Mouse (Mus musculus) forebrain, embryonic 13.5 days (tissue): ENCODE measurements around the gene Pilra. TPM values are rescaled to one million over a fixed set of nuclear protein-coding genes. Genes with fewer than 3 reads are reported as not detected.

Source experiments
- ATAC-seq: fragments of 200-750 bp; cut with Nextera tagmentation; 2 replicates; pipeline ENCODE4 v1.8.0; 2017
- H3K27ac ChIP-seq: fragments of 300-500 bp; sonication (generic); 2 replicates; pipeline ENCODE4 v1.5.1; 2015; ENCODE audit warnings: inconsistent platforms, mild to moderate bottlenecking, moderate library complexity
- H3K27me3 ChIP-seq: fragments of 300-500 bp; sonication (generic); 2 replicates; pipeline ENCODE4 v1.6.1; 2015; ENCODE audit warnings: mild to moderate bottlenecking, inconsistent platforms
- H3K36me3 ChIP-seq: fragments of 300-500 bp; sonication (generic); 2 replicates; pipeline ENCODE4 v1.6.1; 2015; ENCODE audit warnings: mild to moderate bottlenecking, inconsistent platforms; ENCODE audit not compliant: poor library complexity, severe bottlenecking
- H3K4me1 ChIP-seq: fragments of 300-500 bp; sonication (generic); 2 replicates; pipeline ENCODE4 v1.6.1; 2015; ENCODE audit warnings: inconsistent platforms
- H3K4me2 ChIP-seq: fragments of 300-500 bp; sonication (generic); 2 replicates; pipeline ENCODE4 v1.6.1; 2015; ENCODE audit warnings: inconsistent platforms, mild to moderate bottlenecking, moderate library complexity
- H3K4me3 ChIP-seq: fragments of 300-500 bp; sonication (generic); 2 replicates; pipeline ENCODE4 v1.5.1; 2015; ENCODE audit warnings: mild to moderate bottlenecking, inconsistent platforms
- H3K9ac ChIP-seq: fragments of 300-500 bp; sonication (generic); 2 replicates; pipeline ENCODE4 v1.6.1; 2015; ENCODE audit warnings: mild to moderate bottlenecking, inconsistent platforms
- H3K9me3 ChIP-seq: fragments of 300-500 bp; sonication (generic); replicated peaks from 2 replicates; pipeline ENCODE4 v1.6.1; 2016; ENCODE audit warnings: inconsistent platforms
- WGBS: fragments of 180-500 bp; shearing (Covaris S2); methylation state at CpG from one replicate; pipeline ENCODE4 v1.1.7; 2015; 5-methylcytosine and 5-hydroxymethylcytosine counted together
- polyA plus RNA-seq: library from polyadenylated mRNA; unstranded; fragments of >200 nt; fragmentation: Nextera tagmentation; extraction: Ambion mirVana; gene quantifications from 2 replicates; pipeline ENCODE4 v1.2.1, GENCODE M21; 2015

Pilra gene
- polyA plus RNA-seq, 1 experiment from 2014 or later = 1.3 TPM

DNA sequence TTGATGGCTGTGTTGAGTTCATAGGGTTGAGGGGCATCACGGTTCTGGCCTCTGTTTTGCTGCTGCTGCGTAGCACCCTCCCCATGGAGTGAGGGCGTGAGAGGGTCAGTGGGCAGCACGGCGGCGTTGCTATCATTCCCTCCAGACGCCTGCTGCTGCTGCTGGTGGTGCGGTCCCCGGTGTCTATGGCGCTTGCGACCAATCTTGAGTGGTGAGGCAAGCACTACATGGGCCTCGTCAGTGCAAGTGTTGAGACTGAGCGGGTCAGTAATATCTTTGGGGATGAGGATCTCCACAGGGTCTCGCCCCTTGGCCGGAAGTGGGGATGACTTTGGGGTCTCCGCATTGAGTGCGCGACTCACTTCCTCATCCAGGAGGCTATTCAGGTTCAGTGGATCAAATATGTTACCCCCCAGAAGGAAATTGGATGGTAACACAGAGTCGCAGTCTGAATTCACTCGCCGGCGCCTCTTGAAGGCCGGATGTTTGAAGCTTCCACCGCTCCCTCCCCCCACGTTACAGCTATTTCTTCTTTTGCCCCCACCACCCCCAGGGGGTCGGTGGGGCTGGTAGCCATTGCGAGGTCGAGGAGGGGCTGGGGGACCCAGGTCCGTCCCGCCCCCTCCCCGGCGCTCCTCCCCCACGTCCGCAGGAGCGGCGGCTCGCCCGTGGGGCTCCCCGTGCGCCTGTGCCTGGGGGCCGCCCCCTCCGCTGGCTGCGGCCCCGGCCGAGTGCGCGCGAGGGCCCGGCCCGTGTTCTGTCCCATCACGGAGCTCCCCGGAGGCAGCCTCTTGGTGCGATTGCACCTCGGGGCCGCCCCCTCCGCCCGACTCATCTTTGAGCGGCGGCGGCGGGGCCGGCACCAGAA is 50.7 kb downstream of the Pilra start:
- Histone ChIP-seq H3K9me3 (no peaks in the 10 kb centered on the region), H3K36me3 (peaks cover 44% of the 10 kb centered on the region), H3K27me3 (peaks cover 4% of the 10 kb centered on the region), H3K27ac (peak overlapping the region; percentile 98), H3K4me2 (peak overlapping the region; percentile 95), H3K4me1 (peaks cover 45% of the 10 kb centered on the region), H3K4me3 (peak overlapping the region; percentile 85), H3K9ac (peak overlapping the region; percentile 98)
- 5% methylated on average over 57 of the region's 62 CpGs for WGBS
- ATAC-seq = peak; percentile 19

DNA sequence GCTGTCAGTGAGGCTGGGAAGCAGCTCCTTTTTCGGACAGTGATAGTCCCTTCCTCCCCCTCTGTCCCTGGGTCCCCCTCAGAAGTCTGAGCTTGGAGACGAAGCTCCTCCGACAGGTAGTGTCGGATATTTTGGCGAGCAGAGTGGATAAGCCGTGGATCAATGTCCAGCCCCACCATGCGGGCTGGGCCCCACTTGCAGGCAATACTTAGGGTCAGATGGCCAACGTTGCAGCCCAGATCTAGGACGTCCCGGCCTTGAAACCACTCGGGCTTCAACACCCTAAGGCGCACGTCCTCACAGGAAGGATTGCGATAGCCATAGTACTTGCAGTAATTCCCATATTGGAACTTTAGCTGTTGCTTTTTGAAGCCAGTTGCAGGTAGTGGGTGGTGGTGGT is 51.5 kb downstream of the Pilra start:
- Histone ChIP-seq H3K4me3 (peak overlapping the region; percentile 85), H3K27ac (peak overlapping the region; percentile 98; the same call in 1 of the 2 replicates), H3K9me3 (no peaks in the 10 kb centered on the region), H3K4me2 (peak overlapping the region; percentile 95), H3K4me1 (peaks cover 53% of the 10 kb centered on the region), H3K9ac (peak overlapping the region; percentile 98), H3K27me3 (peaks cover 4% of the 10 kb centered on the region), H3K36me3 (peaks cover 48% of the 10 kb centered on the region)
- ATAC-seq = no peak
- 82% methylated on average over 14 of the region's 14 CpGs for WGBS

DNA sequence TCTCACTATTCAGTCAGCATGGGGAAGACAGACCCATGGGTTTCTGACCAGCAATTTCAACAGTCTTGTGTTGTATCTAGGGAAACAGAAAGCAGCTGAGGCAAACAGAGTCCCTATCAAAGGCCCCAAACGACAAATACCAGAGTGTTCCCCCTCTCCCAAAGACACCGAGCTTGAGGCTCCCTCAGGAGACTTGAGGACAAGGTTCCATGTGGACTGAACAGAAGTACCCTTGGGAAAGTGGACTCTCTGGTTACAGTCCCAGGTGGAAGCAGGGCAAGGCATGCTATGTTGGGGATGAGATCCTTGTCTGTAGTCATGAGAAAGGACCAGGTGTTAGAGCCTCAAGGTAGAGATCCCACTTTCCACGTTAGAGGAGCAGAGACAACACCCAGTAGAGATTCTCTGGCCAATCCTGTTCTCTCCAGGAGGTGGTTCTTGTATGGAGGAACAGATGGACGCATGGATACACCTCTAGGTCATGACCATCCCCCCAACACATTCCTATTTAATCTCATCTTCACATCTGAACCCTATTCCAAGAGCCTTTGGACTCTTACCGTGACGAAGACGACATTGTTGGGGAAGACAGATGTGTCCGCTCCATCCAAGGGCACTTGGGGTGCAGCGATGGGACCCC is 52.1 kb downstream of the Pilra start:
- Histone ChIP-seq H3K9me3 (no peaks in the 10 kb centered on the region), H3K4me2 (peak overlapping the region; percentile 95), H3K4me3 (peak overlapping the region; percentile 85), H3K9ac (peak overlapping the region; percentile 98), H3K36me3 (peaks cover 48% of the 10 kb centered on the region), H3K4me1 (peaks cover 56% of the 10 kb centered on the region), H3K27ac (no peak overlapping the region), H3K27me3 (peaks cover 4% of the 10 kb centered on the region; the same call in 1 of the 2 replicates)
- no peak for ATAC-seq
- 80% methylated on average over 9 of the region's 9 CpGs for WGBS

- Histone ChIP-seq H3K4me2 (peak overlapping the region; percentile 95), H3K27me3 (0 out of 2 replicates have a peak, but pooled peaks cover under 1% of the 10 kb centered on the region), H3K4me1 (peaks cover 56% of the 10 kb centered on the region), H3K9ac (peak overlapping the region; percentile 98), H3K9me3 (no peaks in the 10 kb centered on the region), H3K36me3 (peaks cover 48% of the 10 kb centered on the region), H3K4me3 (peak overlapping the region; percentile 85), H3K27ac (no peak overlapping the region)
- WGBS = 86% methylated on average over 13 of the region's 13 CpGs
- ATAC-seq = no peak
Measured at GRCm38 (mm10) chr5:137782776-137783522, 53.1 kb downstream of the Pilra start.

GRCm38 (mm10) chr5:137781661-137782060 is 54.4 kb downstream of the Pilra start:
- Histone ChIP-seq H3K36me3 (peaks cover 48% of the 10 kb centered on the region), H3K27me3 (no peaks in the 10 kb centered on the region), H3K4me1 (peaks cover 59% of the 10 kb centered on the region), H3K9ac (no peak overlapping the region), H3K9me3 (no peaks in the 10 kb centered on the region), H3K4me3 (0 out of 2 replicates have a peak overlapping the region, but pooled peaks have one; percentile 1), H3K4me2 (0 out of 2 replicates have a peak overlapping the region, but pooled peaks have one; percentile 95), H3K27ac (no peak overlapping the region)
- no peak for ATAC-seq
- 91% methylated on average over 7 of the region's 7 CpGs for WGBS

DNA sequence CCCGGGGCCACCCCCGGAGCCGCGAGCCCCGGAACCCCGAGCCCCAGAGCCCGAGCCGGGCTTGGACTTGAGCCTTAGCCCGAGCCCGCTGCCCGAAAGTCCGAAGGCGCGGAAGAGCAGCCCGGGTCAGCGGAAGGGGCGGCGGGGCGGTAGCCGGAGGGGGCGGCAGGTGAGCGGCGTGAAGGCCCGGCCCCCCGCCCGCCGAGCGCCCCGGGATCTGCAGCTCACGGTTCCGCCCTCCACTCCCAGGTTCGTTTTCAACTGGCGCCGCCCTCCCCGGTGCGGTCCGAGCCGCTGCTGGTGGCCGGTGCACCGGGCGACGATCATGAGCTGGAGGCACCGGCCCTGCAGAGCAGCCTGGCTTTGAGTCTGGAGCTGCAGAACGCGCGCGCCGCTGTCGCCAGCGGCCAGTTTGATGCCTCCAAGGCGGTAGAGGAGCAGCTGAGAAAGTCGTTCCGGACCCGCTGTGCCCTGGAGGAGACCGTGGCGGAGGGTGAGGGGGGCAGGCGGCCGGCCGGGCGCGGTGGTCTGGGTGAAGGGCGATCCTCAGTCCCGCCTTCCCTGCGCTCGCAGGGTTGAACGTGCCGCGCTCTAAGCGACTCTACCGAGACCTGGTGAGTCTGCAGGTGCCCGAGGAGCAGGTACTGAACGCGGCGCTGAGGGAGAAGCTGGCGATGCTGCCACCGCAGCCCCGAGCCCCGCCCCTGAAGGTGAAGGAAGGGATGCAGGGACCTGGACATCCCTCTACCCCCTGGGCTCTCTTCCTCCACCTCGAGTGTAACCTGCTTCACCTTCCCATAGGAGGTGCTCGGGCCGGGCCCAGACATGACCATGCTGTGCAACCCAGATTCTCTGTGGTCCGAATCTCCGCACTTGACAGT is 56.8 kb downstream of the Pilra start:
- H3K27ac ChIP-seq = peak overlapping the region; percentile 86
- H3K9me3 ChIP-seq = no peaks in the 10 kb centered on the region
- H3K9ac ChIP-seq = peak overlapping the region; percentile 96
- peak overlapping the region; percentile 98 for H3K4me2 ChIP-seq
- peaks cover 53% of the 10 kb centered on the region for H3K4me1 ChIP-seq
- peak; percentile 17 for ATAC-seq
- peaks cover 42% of the 10 kb centered on the region for H3K36me3 ChIP-seq
- H3K4me3 ChIP-seq = peak overlapping the region; percentile 99
- under 1% methylated on average over 68 of the region's 83 CpGs for WGBS
- H3K27me3 ChIP-seq = no peaks in the 10 kb centered on the region

- H3K9me3 ChIP-seq = no peaks in the 10 kb centered on the region
- peak within 1 kb of the TSS; percentile 99 for H3K4me3 ChIP-seq
- peak; percentile 98 for ATAC-seq
- H3K4me2 ChIP-seq = peak within 1 kb of the TSS; percentile 98
- peaks cover 46% of the 10 kb centered on the region for H3K4me1 ChIP-seq
- H3K27me3 ChIP-seq = no peaks in the 10 kb centered on the region
- 0% methylated on average over 31 of the region's 31 CpGs for WGBS
- H3K9ac ChIP-seq = peak within 1 kb of the TSS; percentile 96
- peak within 1 kb of the TSS; percentile 86 for H3K27ac ChIP-seq
- H3K36me3 ChIP-seq = peaks cover 36% of the 10 kb centered on the region
Measured at GRCm38 (mm10) chr5:137778635-137779034, 57.4 kb downstream of the Pilra start, which contains the start of gene Ppp1r35. Gene Ppp1r35, plus strand, starts transcription at chr5:137778849.

GRCm38 (mm10) chr5:137777267-137777845 is 58.7 kb downstream of the Pilra start:
- Histone ChIP-seq H3K27me3 (no peaks in the 10 kb centered on the region), H3K9me3 (no peaks in the 10 kb centered on the region), H3K9ac (no peak overlapping the region), H3K4me3 (no peak overlapping the region), H3K4me1 (peaks cover 33% of the 10 kb centered on the region), H3K27ac (no peak overlapping the region), H3K4me2 (no peak overlapping the region), H3K36me3 (peaks cover 23% of the 10 kb centered on the region)
- 86% methylated on average over 7 of the region's 7 CpGs for WGBS
- ATAC-seq = no peak

- Histone ChIP-seq H3K9me3 (no peaks in the 10 kb centered on the region), H3K4me2 (no peak overlapping the region), H3K4me3 (no peak overlapping the region), H3K27me3 (no peaks in the 10 kb centered on the region), H3K4me1 (peaks cover 28% of the 10 kb centered on the region), H3K36me3 (peaks cover 14% of the 10 kb centered on the region), H3K27ac (no peak overlapping the region), H3K9ac (no peak overlapping the region)
- ATAC-seq = no peak
- 53% methylated on average over 5 of the region's 5 CpGs for WGBS
Measured at GRCm38 (mm10) chr5:137776408-137776918, 59.6 kb downstream of the Pilra start.

GRCm38 (mm10) chr5:137775587-137776290 is 60.3 kb downstream of the Pilra start:
- Histone ChIP-seq H3K27ac (no peak overlapping the region), H3K4me3 (no peak overlapping the region), H3K4me2 (no peak overlapping the region), H3K9me3 (no peaks in the 10 kb centered on the region), H3K9ac (no peak overlapping the region), H3K36me3 (peaks cover 7% of the 10 kb centered on the region), H3K4me1 (peaks cover 28% of the 10 kb centered on the region), H3K27me3 (no peaks in the 10 kb centered on the region)
- no peak for ATAC-seq
- WGBS = 92% methylated on average over 2 of the region's 2 CpGs
